Mouse (Mus musculus): ENCODE measurements at regions not wholly inside any gene's neighbourhood (a gene's known extent, or its start where the extent isn't known, plus 50 kb on each side); places are given as distances from the start of the nearest gene placed in this dataset.

DNA sequence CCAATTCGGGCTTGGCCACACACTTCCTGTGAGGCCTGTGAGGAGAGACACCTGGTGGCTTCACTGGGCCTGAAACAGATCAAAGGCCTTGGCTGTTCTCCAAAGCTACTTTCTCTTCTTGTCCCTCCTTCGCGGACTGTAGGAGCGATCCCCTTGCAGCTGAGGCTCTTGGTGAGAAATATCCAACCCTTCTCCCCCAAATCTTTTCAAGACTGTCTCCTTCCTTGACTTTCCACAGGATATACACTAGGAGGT lies 86.2 kb upstream of the Lhx1 start:
- no peak overlapping the region for H3K4me3 ChIP-seq
- TF ChIP-seq MAX (IDR thresholded peaks at IDR 0.05; ENCODE audit: low read depth) (no peak), SRF (IDR thresholded peaks at IDR 0.05; ENCODE audit: control insufficient read depth, insufficient read length, low read depth) (no peak), TCF3 (IDR thresholded peaks at IDR 0.05; ENCODE audit: insufficient read length, low read depth) (no peak)
- H3K79me2 ChIP-seq (ENCODE audit: control insufficient read depth, insufficient read depth), result no peaks in the 10 kb centered on the region
- no peak overlapping the region for H3ac ChIP-seq (ENCODE audit: control insufficient read depth, insufficient read length)
- no peak overlapping the region for H3K4me2 ChIP-seq (ENCODE audit: low read depth)
- peaks cover 26% of the 10 kb centered on the region for H3K27me3 ChIP-seq (ENCODE audit: control insufficient read depth, insufficient read depth, insufficient read length)
- no peaks in the 10 kb centered on the region for H3K36me3 ChIP-seq (ENCODE audit: control insufficient read depth, insufficient read depth)

DNA sequence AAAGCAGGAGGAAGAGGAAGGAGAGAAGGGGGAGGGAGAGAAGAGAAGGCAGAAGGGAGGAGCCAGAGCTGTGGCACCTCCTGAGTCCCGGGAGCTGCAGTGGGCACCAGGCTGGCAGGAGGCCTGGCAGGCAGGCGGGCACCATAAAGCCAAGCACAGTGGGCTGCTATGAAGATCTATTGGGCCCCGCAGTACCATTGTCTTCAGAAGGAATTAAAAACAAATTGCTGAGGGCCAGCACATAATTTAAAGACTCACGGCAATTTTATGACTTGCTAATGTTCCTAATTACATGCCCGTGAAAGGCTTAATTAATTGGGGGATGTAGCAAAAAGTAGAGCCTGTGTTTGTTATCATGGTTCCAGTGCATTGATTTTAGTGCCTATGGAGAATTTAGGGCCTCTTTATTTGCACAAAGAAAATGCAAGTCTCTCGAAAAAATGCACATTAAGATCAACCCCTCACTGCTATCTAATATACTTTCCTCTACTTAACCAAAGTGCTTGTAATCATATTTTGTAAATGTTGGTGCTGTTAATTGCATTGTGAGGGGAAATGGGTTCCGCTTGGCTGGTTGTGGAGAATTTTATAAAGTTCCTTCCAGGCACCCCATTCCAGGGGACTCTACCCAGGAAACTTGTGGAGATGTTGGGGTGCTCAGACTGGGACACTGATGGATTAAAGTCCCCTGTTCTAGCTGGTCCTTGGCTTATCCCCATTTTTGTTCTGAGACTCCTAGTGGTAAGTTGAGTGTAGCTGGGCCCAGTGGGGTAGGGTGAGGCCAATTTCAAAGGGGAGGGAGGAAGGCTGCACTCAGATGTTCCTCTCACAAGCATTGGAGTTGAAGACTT lies 85.7 kb upstream of the Lhx1 start:
- Histone ChIP-seq H3K79me2 (ENCODE audit: control insufficient read depth, insufficient read depth) (no peaks in the 10 kb centered on the region), H3K27me3 (ENCODE audit: control insufficient read depth, insufficient read depth, insufficient read length) (peaks cover 32% of the 10 kb centered on the region), H3K4me2 (ENCODE audit: low read depth) (no peak overlapping the region), H3K4me3 (no peak overlapping the region), H3K36me3 (ENCODE audit: control insufficient read depth, insufficient read depth) (no peaks in the 10 kb centered on the region), H3ac (ENCODE audit: control insufficient read depth, insufficient read length) (no peak overlapping the region)
- no peak for TF ChIP-seq POLR2A (IDR thresholded peaks at IDR 0.05; ENCODE audit: insufficient read length, low read depth)
- no peak for TF ChIP-seq MAX (IDR thresholded peaks at IDR 0.05; ENCODE audit: low read depth)
- no peak for TF ChIP-seq POLR2AphosphoS2 (IDR thresholded peaks at IDR 0.05; ENCODE audit: insufficient read length, low read depth)
- TF ChIP-seq USF1 (IDR thresholded peaks at IDR 0.05; ENCODE audit: low read depth), result no peak
- TF ChIP-seq REST (IDR thresholded peaks at IDR 0.05; ENCODE audit: insufficient read depth, insufficient read length), result no peak
- no peak for TF ChIP-seq E2F4 (IDR thresholded peaks at IDR 0.05; ENCODE audit: insufficient read depth)
- TF ChIP-seq MYOD1 (IDR thresholded peaks at IDR 0.05; ENCODE audit: control insufficient read depth in 1 of 3, insufficient read length in 2 of 3, low read depth in 2 of 3), result no peak

DNA sequence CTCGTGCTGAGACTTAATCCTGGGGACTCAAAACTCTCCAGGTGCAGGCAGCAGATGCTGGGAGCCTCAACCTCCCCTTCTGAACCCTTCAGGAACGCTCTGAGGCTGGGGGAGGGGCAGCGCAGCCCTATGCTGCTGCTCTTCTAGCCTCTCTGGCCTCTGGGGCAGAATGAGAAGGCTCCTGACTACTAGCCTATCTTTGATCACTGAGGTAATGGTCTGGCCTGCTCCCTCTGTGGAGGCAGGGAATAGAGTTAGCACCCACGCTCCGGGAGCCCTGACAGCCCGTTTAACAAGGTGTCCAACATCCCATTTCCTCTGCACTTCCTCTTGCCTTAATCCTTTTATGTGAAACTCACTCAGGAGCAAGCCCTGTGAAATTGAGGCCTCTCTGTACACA lies 79.4 kb upstream of the Lhx1 start:
- Histone ChIP-seq H3ac (ENCODE audit: control insufficient read depth, insufficient read length) (no peak overlapping the region), H3K4me3 (no peak overlapping the region), H3K27me3 (ENCODE audit: control insufficient read depth, insufficient read depth, insufficient read length) (peaks cover 42% of the 10 kb centered on the region), H3K79me2 (ENCODE audit: control insufficient read depth, insufficient read depth) (no peaks in the 10 kb centered on the region), H3K36me3 (ENCODE audit: control insufficient read depth, insufficient read depth) (no peaks in the 10 kb centered on the region), H3K4me2 (ENCODE audit: low read depth) (no peak overlapping the region)
- TF ChIP-seq REST (IDR thresholded peaks at IDR 0.05; ENCODE audit: insufficient read depth, insufficient read length) (no peak), POLR2AphosphoS2 (IDR thresholded peaks at IDR 0.05; ENCODE audit: insufficient read length, low read depth) (no peak), TCF12 (IDR thresholded peaks at IDR 0.05; ENCODE audit: insufficient read depth, poor library complexity, severe bottlenecking) (no peak), MAX (IDR thresholded peaks at IDR 0.05; ENCODE audit: low read depth) (no peak)

DNA sequence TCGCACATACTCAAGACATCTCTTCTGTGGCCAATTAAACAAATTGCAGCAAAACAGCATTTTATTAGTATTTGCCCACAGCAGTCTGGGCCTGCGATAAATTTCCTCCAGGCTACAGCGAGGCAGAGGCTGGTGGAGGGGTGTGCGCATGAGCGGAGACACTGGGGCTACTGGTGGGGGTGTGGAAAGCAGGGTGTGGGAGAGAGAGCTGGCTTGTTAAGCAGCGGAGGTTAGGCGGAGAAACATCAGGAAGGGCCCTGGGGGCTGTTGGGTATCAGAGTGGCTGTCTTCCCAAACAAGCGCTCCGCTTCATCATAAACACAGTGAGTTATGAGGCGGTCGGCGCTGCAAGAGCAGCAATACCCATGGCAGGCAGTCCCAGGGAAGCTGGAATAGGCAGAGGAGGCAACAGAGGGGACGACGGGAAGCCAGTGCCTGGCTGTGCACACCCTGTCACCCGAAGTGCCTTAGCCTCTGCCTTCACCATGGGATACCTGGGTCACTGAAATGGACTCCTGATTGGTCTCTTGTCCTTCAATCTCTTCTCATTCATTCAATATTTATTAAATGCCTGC lies 74.0 kb upstream of the Lhx1 start:
- peaks cover 66% of the 10 kb centered on the region for H3K27me3 ChIP-seq (ENCODE audit: control insufficient read depth, insufficient read depth, insufficient read length)
- no peak overlapping the region for H3K4me3 ChIP-seq
- no peak overlapping the region for H3K4me2 ChIP-seq (ENCODE audit: low read depth)
- TF ChIP-seq TCF3 (IDR thresholded peaks at IDR 0.05; ENCODE audit: insufficient read length, low read depth) (no peak), SRF (IDR thresholded peaks at IDR 0.05; ENCODE audit: control insufficient read depth, insufficient read length, low read depth) (no peak), REST (IDR thresholded peaks at IDR 0.05; ENCODE audit: insufficient read depth, insufficient read length) (no peak)
- H3ac ChIP-seq (ENCODE audit: control insufficient read depth, insufficient read length), result no peak overlapping the region
- no peaks in the 10 kb centered on the region for H3K36me3 ChIP-seq (ENCODE audit: control insufficient read depth, insufficient read depth)
- H3K79me2 ChIP-seq (ENCODE audit: control insufficient read depth, insufficient read depth), result no peaks in the 10 kb centered on the region

DNA sequence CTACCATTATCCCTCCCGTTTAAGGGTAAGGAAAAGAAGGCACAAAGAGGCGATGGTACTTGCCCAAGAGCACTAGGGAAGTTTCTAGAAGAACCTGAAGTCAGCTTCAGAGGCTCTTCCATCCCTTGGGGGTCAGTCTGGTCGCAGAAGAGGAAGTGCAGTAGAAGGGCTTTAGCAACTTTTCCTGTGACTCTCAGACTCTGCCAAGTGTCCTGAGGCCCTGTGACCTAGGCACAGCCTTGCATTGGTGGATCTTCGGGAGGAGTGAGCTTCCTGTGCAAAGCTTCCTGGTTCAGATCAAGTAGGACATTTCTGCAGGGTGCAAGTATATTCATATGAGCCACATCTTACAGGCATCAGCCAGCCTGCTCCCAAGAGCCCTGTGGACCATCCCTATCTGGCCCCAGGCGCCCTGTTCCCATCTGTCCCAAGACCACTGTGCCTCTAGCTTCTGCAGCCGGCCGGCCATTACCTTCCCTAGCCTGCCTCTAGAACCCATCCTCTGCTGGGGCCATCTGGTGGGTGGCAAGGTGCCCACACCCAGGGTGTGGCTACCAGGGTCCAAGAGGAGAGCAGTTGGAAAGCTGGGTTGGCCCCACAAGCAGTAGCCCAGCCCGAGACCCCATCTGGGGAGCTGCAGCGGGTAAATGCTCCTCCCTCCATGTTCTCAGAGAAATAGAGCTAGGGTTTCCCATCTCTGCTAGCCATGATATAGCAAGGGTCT lies 72.4 kb upstream of the Lhx1 start:
- no peak for TF ChIP-seq CEBPB (IDR thresholded peaks at IDR 0.05; ENCODE audit: insufficient read depth, poor library complexity, severe bottlenecking)
- no peak for TF ChIP-seq TCF3 (IDR thresholded peaks at IDR 0.05; ENCODE audit: insufficient read length, low read depth)
- no peak for TF ChIP-seq MYOD1 (IDR thresholded peaks at IDR 0.05; ENCODE audit: control insufficient read depth in 1 of 3, insufficient read length in 2 of 3, low read depth in 2 of 3)
- TF ChIP-seq POLR2A (IDR thresholded peaks at IDR 0.05; ENCODE audit: insufficient read length, low read depth), result no peak
- TF ChIP-seq REST (IDR thresholded peaks at IDR 0.05; ENCODE audit: insufficient read depth, insufficient read length), result no peak
- TF ChIP-seq MYOG (IDR thresholded peaks at IDR 0.05; ENCODE audit: control insufficient read depth in 1 of 3, insufficient read depth in 1 of 3, insufficient read length in 2 of 3, low read depth in 2 of 3), result no peak
- no peak for TF ChIP-seq USF1 (IDR thresholded peaks at IDR 0.05; ENCODE audit: low read depth)
- no peak for TF ChIP-seq TCF12 (IDR thresholded peaks at IDR 0.05; ENCODE audit: insufficient read depth, poor library complexity, severe bottlenecking)
- TF ChIP-seq SRF (IDR thresholded peaks at IDR 0.05; ENCODE audit: control insufficient read depth, insufficient read length, low read depth), result no peak
- TF ChIP-seq POLR2AphosphoS2 (IDR thresholded peaks at IDR 0.05; ENCODE audit: insufficient read length, low read depth), result no peak
- no peak for TF ChIP-seq E2F4 (IDR thresholded peaks at IDR 0.05; ENCODE audit: insufficient read depth)
- no peak for TF ChIP-seq MAX (IDR thresholded peaks at IDR 0.05; ENCODE audit: low read depth)
- Histone ChIP-seq H3K27me3 (ENCODE audit: control insufficient read depth, insufficient read depth, insufficient read length) (peaks cover 73% of the 10 kb centered on the region), H3K4me3 (no peak overlapping the region), H3ac (ENCODE audit: control insufficient read depth, insufficient read length) (no peak overlapping the region), H3K36me3 (ENCODE audit: control insufficient read depth, insufficient read depth) (no peaks in the 10 kb centered on the region), H3K79me2 (ENCODE audit: control insufficient read depth, insufficient read depth) (no peaks in the 10 kb centered on the region), H3K4me2 (ENCODE audit: low read depth) (no peak overlapping the region)
